In the genomic region with DNA sequence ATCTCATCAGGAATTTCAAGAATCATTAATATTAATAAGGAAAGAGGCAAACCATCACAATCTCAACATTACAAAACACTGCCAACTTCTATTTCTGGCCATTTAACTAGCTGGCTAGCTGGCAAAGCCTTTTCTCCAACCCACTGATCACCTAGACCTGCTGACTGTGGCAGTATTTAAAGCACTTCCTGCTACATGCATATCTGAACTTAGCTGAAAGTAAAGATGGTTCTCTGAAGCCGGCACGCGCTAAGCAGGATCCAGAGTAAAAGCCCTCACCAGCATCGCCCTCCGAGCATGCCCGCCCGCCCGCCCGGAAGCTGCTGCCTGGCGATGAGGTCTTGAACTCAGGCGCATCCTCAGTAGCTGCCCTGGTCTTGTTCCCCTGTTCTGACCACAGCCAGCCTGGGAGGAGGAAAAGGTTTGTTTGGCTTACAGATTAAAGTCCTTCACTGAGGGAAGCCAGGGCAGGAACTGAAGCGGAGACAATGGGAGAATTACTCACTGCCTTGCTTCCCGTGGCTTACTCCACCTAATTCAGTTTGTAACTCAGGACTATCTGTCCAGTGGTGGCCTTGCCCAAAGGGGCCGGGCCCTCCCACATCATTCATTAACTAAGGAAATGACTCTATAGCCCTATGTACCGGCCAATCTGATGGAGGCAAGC, we compare ENCODE assay signal across 7 mouse cellular contexts. TPM values are rescaled to one million over a fixed set of nuclear protein-coding genes. Genes with fewer than 3 reads are reported as not detected.
DNase-seq lines count a peak whose midpoint lies in the region; ATAC-seq lines count a peak whose summit lies in the region.

No protein-coding gene starts in this region.

- ATAC-seq in kidney, embryonic 15.5 days (replicated peaks; ENCODE audit: low FRiP score): peak; percentile 81
- peak; percentile 54 for ATAC-seq in megakaryocyte, adult 5-6 weeks (ENCODE audit: poor library complexity, severe bottlenecking)

- no peaks in the 10 kb centered on the region for H3K36me3 ChIP-seq in kidney, embryonic 15.5 days

- H3K27me3 ChIP-seq in kidney, embryonic 15.5 days: 0 out of 2 replicates have a peak, but pooled peaks cover 2% of the 10 kb centered on the region

- H3K4me3 ChIP-seq in kidney, embryonic 15.5 days (replicated peaks): no peak overlapping the region

- H3K9ac ChIP-seq in kidney, embryonic 15.5 days: no peak overlapping the region

- WGBS in kidney, embryonic 15.5 days: 56% methylated on average over 15 of the region's 15 CpGs

- peak overlapping the region; percentile 32 for H3K4me2 ChIP-seq in kidney, embryonic 15.5 days

- peak; percentile 34 for DNase-seq in adrenal gland, postnatal 14 days
- DNase-seq in heart, adult 9 months (ENCODE audit: low spot score in 2 of 2): peak; percentile 36 to 66
- DNase-seq in cerebellum, postnatal 4 days (ENCODE audit: low spot score in 2 of 2): no peak
- no peak for DNase-seq in layer of hippocampus, adult 8-10 months (ENCODE audit: low spot score in 2 of 2)
- DNase-seq in urinary bladder, adult 18-20 months (ENCODE audit: low spot score in 2 of 2): no peak

- peaks cover 20% of the 10 kb centered on the region for H3K4me1 ChIP-seq in kidney, embryonic 15.5 days

- peak overlapping the region; percentile 74 for H3K27ac ChIP-seq in kidney, embryonic 15.5 days

- H3K9me3 ChIP-seq in kidney, embryonic 15.5 days (replicated peaks): no peaks in the 10 kb centered on the region

RNA-seq across cellular contexts. Expression of a gene that starts 18.1 kb away (rescaled TPM):
- total RNA-seq in adrenal gland, postnatal 14 days (2021): 6.9 and 9.9 TPM in 2 replicates
- polyA plus RNA-seq in kidney, embryonic 15.5 days (2015; fragmentation: Nextera tagmentation; extraction: Ambion mirVana): 15.5 and 16.8 TPM in 2 replicates
- 15.8 and 21.5 TPM in 2 replicates for total RNA-seq in megakaryocyte, adult 5-6 weeks (2015)
- total RNA-seq in megakaryocyte, adult 5-6 weeks (2017): 21.0 and 25.5 TPM in 2 replicates
- 10 to 100 TPM; 22.1 to 26.4 (median 24.1) TPM for total RNA-seq in layer of hippocampus, adult 8-10 months (2022)

RNA-seq across cellular contexts. Expression of a gene that starts 42.8 kb away (rescaled TPM):
- total RNA-seq in adrenal gland, postnatal 14 days (2021): not detected in 2 replicates
- polyA plus RNA-seq in kidney, embryonic 15.5 days (2015; fragmentation: Nextera tagmentation; extraction: Ambion mirVana): 0.18 and 0.34 TPM in 2 replicates
- total RNA-seq in megakaryocyte, adult 5-6 weeks (2015): not detected in 2 replicates
- total RNA-seq in megakaryocyte, adult 5-6 weeks (2017): not detected in 2 replicates
- total RNA-seq in layer of hippocampus, adult 8-10 months (2022): not detected

Comparison
In these comparisons a context has a peak if more than half of its experiments do, and no peak if none do; other contexts are left out.
1. DNase-seq: peak in adrenal gland, postnatal 14 days (single experiment) and heart, adult 9 months (2 of 2); none in cerebellum, postnatal 4 days (0 of 2), layer of hippocampus, adult 8-10 months (0 of 2) and urinary bladder, adult 18-20 months (0 of 2).